Mouse (Mus musculus) gastrocnemius, adult 8-10 months (tissue): ENCODE results near the gene Yod1. TPM values are rescaled to one million over a fixed set of nuclear protein-coding genes. Genes with fewer than 3 reads are reported as not detected.

ENCODE experiments used
- DNase-seq, 2 experiments: peaks; one replicate each; pipeline ENCODE4 v3.0.0; 2022; ENCODE audit warnings: low spot score in 2 of 2
- total RNA-seq, 4 experiments: library from RNA; stranded (reverse); gene quantifications; 2 replicates each; pipeline ENCODE4 v1.2.4; 2022

Gene Yod1
- total RNA-seq, 4 experiments from 2014 or later = 2.9 to 4.0 (median 3.4) TPM

DNA sequence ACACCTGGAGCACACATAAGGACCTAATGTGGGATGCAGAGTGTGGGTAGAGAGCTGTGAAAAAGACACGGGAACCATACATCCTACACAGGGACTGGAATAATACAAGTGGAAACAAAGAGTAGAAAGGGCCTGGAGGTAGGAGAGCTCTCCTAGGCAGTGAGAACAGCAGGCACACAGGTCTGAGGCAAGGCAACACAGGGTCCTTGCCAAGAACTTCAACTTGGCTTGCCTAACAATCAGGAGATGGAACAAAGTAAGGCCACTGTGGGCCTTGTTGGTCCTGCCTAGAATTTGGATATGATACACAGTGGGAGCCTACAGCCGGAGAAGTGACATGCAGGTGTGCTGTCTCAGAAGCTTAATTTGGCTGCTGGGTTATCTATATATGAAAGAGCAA is 52.8 kb downstream of the Yod1 start:
- DNase-seq = no peak

DNA sequence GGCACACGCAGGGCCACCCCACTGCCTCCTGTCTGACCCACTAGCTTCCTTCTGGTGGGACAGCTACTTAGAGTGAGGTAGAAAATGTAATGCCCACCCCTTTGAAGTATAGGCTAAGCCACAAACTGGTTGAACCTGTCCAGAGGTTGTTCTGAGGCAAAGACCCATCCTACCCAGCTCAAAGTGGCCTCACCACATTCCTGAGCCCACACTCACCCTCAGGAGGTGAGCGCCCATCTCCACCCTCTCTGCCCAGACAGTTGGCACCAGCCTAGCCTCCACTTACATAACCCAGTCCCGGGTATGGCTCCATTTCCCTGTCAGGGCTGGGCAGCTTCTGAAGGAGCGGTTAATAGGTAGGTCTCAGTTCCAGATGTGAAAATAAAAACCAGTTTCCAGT is 53.4 kb downstream of the Yod1 start:
- no peak for DNase-seq

DNA sequence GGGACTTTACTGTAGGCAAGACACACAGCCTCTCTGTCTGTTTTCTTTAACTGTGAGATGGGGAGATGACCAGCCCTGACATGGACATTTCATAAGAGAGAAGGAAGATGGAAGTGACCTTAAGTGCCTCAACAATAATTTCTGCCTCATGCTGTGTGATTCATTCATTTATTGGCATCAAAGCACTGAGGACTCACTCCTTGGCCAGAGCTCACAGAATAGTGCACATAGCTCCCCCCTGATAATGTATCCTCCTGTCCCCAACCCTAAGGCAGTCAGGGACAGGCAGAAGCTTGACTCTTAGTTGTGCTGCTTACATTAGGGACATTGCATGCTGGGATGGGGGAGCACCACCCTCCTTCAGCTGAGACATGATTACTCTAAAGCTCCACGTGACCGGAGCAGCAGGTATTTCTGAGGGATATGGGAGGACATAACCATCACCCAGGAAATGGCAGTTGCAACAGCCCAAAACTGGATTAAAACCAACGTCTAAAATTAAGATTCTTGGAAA is 53.9 kb downstream of the Yod1 start:
- DNase-seq = no peak

Other genes with a start within 250 kb of the Yod1 start
- not detected for gene Zp3r, start 87.7 kb upstream of the Yod1 start, total RNA-seq
- gene C4bp, start 55.7 kb upstream of the Yod1 start, total RNA-seq = not detected
- gene Gm29427, start 1.5 kb upstream of the Yod1 start, total RNA-seq = not detected
- 10 to 100 TPM in 3 of 4 experiments, 1 to 10 TPM in 1; 9.6 to 15.0 (median 11.7) TPM for gene Pfkfb2, start 11.9 kb downstream of the Yod1 start, total RNA-seq
- gene AA986860, start 14.6 kb downstream of the Yod1 start, total RNA-seq = under 1 TPM in 3 of 4 experiments, not detected in 1; 0.09 to 0.22 (median 0.11) TPM
- gene Fcamr, start 83.6 kb downstream of the Yod1 start, total RNA-seq = not detected
- gene Pigr, start 109.4 kb downstream of the Yod1 start, total RNA-seq = under 1 TPM in 1 of 4 experiments, not detected in 3; 0.24 TPM
- gene Fcmr, start 148.3 kb downstream of the Yod1 start, total RNA-seq = not detected
- gene Il24, start 170.1 kb downstream of the Yod1 start, total RNA-seq = not detected
- gene Il20, start 194.1 kb downstream of the Yod1 start, total RNA-seq = not detected
- under 1 TPM in 1 of 4 experiments, not detected in 3; 0.43 TPM for gene Il19, start 222.8 kb downstream of the Yod1 start, total RNA-seq